Mouse (Mus musculus): Measurements from ENCODE around the gene Tpk1.

The Tpk1 gene

DNA sequence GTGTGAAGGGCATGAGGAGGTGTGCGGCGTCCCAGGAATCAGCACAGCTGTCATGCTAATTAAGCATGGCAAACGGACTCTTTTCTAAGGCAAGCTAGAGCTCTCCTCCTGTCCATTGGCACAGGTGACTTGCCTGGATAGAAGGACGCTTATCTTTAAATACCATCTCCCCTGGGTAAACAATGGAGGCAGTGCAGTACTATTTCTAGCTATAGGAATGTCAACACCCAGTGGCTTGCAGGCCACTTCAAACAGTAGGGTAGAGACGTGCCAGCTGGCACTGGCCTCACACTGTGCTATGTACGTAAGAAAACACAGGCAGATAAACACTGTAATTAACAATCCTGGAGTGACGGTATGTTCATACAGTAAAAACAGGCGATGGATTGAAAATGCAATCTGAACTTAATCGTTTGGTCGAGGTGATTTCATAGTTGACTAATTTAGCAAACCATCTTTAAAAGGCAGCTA, 328.6 kb downstream of the Tpk1 start:
- in situ Hi-C loops (cut with MboI; ENCODE audit: low pct_unique_long_range_greater_than_20kb in 1 of 2, low sequenced_read_pairs in 2 of 2, unreplicated experiment in 1 of 2): no loop called here

DNA sequence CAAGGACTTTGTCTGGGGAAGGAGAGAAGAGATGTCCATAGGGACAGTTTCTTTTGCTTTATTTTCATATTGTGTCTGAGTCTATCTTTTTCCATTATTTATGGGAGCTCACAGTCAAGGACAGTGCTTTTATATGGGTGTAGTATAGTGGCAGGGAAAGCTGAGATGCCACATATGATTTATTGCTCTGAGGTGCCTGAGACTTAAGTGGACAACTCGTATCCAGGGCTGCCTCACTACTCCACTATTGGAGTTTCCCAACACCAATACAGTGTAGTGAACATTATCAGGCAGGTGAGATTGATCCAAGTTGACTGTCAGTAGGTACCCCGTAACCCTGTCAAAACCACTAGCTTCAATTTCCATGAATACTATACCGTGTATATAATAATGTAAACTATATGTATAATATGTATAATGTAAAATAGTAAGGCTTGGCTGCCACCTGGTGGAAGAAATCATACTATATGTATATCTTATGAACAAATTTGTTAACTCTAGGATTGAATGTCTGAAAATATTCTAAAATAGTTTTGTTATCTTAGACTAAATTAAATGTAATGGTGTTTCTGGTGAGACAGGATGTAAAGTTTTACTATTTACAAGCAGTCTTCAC, 330.4 kb downstream of the Tpk1 start:
- in situ Hi-C loops (cut with MboI; ENCODE audit: low pct_unique_long_range_greater_than_20kb in 1 of 2, low sequenced_read_pairs in 2 of 2, unreplicated experiment in 1 of 2): no loop called here

DNA sequence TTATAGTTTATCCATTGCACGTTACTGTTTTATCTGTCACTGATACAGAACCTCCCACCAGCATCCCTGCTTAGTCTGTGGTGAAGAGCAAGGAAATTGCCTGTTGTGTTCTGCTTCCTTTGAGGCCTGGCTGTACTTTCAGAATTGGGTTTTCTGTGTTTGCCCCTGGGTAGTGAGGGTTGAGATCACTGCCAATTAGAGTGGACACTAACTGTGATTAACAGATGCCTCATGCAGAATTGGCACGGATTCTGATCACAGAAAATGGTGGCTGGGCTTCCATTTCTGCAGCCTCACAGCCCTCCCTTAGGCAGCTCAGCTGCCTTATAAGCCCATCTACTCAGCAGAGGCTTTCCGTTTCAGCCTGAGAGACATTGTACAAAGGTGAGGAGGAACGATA, 332.6 kb downstream of the Tpk1 start:
- in situ Hi-C loops (cut with MboI; ENCODE audit: low pct_unique_long_range_greater_than_20kb in 1 of 2, low sequenced_read_pairs in 2 of 2, unreplicated experiment in 1 of 2): no loop called here

DNA sequence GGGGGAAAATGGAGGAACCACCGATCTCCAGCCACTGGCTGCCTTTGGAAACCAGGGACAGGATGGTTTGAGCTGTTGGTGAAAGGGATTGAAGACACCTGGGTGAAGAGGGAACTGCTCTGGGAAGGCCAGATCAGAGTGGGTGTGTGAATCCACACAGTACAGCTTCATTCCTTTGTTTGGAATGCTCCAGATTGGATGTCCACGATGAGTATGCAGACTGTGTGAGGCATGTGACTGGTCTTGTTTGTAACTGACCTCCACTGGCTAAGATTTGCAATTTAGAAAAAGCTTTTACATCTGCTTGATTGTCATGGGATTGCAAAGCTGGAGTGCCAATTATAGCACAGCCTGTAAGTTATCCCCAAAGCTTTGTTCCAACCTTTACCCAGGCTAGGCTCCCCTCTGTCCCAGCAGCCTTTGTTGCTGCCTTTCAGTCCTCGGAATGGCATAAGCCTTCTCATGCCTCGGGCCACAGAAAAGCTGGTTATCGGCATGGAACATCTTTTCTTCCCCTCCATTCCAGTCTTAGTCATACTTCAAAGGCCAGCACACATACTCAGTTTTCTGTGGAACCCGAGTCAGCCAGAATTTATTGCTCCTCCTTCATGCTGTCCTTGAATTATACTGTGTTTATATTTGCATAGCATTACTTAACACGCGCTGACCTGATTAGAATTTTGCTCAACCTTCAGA, 353.0 kb downstream of the Tpk1 start:
- in situ Hi-C loops (cut with MboI; ENCODE audit: low pct_unique_long_range_greater_than_20kb in 1 of 2, low sequenced_read_pairs in 2 of 2, unreplicated experiment in 1 of 2): no loop called here

DNA sequence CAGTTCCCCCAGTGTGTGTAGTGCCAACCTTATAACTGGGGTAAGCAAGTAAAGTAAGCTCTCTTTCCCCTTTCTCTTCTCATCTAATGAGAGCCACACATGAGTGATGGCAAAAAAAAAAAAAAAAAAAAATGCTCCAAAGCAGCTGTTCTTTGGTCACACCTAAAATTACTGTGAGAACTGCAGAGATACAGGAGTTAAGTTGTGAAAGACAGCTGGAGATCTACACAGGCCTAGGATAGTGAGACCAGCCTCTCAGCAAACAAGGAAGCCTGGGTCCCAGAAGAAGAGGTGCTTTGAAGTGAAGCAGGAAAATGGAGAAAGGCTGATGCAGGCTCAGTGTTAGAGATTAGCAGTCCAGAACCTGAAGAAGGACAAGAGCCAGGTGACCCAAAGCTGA, 353.5 kb downstream of the Tpk1 start:
- in situ Hi-C loops (cut with MboI; ENCODE audit: low pct_unique_long_range_greater_than_20kb in 1 of 2, low sequenced_read_pairs in 2 of 2, unreplicated experiment in 1 of 2): no loop called here

DNA sequence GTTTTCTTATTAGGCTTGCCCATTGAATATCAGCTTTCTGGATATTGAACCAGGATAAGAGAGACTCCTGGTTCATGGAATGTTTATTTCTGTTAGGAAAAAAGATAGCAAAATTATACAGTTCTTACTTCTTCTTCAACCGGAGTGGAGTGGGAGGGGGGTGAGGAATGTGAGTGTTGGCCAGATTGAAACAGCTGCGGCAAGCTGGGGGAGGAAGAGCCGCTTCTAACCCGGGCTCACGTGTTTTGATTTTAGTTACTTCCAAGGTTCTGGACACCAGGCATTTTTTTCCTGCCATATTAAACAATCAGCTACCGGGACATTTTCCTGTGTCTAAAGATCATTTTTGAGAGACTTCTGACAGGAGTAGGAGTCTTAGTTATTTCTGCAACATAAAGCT, 356.0 kb downstream of the Tpk1 start:
- in situ Hi-C loops (cut with MboI; ENCODE audit: low pct_unique_long_range_greater_than_20kb in 1 of 2, low sequenced_read_pairs in 2 of 2, unreplicated experiment in 1 of 2): no loop called here

DNA sequence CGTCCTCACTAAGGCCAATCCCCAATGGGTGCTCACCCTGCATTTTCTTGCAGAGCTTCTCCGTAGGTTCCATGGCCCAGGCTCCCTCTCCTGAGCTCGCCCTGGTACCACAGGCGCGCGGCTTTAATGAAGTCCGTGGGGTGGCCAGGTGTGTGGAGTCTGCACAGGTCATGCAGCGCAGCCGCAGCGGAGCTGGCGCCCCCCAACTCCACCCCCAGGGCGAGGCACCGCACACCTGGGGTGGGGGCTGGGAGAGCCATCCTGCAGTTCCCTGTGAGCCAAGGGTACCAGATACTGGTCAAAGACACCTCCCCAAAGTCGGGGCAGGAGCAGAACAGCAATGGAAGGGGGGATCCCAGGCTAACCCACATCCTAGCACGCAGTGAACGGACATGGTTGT, 356.6 kb downstream of the Tpk1 start, which contains the start of gene Nobox:
TSS of gene Nobox (minus strand) at position 101 of the 400 bp plus-strand sequence.
- in situ Hi-C loops (cut with MboI; ENCODE audit: low pct_unique_long_range_greater_than_20kb in 1 of 2, low sequenced_read_pairs in 2 of 2, unreplicated experiment in 1 of 2): no loop called here

DNA sequence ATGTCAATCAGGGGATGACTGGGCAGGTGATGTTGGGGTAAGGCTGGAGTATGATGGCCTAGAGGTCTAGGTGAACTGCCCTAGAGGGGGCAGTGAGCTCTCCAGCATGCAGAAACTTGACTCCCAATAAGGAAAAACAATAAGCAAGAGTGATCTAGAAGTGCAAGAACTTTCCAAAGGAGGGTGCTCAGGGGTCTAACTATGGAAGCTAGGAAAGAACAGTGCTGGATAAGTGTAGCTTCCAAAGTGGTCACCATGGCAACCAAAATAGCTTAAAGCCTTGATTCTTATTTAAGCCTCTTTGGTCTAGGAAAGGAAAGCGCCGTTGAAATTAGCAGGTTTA, 368.6 kb downstream of the Tpk1 start:
- in situ Hi-C loops (cut with MboI; ENCODE audit: low pct_unique_long_range_greater_than_20kb in 1 of 2, low sequenced_read_pairs in 2 of 2, unreplicated experiment in 1 of 2): no loop called here

DNA sequence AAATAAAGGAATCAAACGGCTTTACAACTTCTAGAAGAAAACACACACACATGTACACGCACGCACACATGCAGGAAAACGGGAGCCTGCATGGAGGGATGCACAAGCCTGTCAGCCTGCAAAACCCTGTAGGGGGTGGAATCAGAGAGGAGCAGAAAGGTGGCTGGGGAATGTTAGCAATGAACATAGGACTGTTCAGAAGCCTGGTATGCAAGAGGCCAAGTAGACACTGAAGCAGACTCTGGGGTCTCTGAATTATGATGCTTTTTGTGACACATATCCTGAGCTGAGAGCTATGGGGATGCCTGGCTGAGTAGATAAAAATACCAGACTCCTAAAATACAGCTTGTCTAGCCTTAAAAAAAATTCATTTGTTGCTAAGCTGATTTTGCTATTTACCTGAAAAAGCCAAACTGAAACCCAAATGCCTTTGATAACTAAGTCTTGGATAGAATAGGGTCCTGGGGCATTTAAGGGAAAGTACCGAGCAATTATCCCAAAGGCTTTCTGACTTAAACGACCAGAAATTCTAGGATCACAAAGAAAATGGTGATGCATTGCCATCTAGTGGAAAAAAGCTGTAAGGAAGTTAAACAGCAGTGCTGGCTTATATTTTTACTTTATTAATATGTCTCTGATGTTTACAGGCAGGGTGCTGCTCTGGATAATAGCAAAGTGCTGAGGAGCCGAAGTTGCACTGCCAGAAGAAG, 369.1 kb downstream of the Tpk1 start:
- in situ Hi-C loops (cut with MboI; ENCODE audit: low pct_unique_long_range_greater_than_20kb in 1 of 2, low sequenced_read_pairs in 2 of 2, unreplicated experiment in 1 of 2): no loop called here

DNA sequence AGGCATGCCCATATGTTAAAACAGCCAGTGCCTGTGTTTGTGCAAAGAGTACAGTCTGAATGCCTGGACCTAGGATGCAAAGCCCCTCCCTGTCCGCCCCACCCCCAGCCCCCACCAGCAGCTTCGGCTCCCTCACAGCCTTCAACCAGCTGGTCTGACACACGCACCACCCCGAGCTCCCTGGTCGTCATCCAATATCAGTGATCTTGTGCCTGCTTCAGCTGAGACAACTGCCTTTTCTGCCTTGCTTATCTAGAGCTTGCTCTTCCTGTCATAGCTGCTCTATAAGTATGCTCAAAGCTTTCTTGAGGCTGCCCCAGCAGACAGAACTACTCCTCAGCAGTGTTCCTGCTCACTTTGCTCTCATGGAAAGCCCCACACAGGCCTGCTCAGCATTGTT, 370.2 kb downstream of the Tpk1 start:
- in situ Hi-C loops (cut with MboI; ENCODE audit: low pct_unique_long_range_greater_than_20kb in 1 of 2, low sequenced_read_pairs in 2 of 2, unreplicated experiment in 1 of 2): no loop called here

Data from mouse embryonic stem cell (cell line).